27 mouse cellular contexts compared by ENCODE assay signal in the genomic region with DNA sequence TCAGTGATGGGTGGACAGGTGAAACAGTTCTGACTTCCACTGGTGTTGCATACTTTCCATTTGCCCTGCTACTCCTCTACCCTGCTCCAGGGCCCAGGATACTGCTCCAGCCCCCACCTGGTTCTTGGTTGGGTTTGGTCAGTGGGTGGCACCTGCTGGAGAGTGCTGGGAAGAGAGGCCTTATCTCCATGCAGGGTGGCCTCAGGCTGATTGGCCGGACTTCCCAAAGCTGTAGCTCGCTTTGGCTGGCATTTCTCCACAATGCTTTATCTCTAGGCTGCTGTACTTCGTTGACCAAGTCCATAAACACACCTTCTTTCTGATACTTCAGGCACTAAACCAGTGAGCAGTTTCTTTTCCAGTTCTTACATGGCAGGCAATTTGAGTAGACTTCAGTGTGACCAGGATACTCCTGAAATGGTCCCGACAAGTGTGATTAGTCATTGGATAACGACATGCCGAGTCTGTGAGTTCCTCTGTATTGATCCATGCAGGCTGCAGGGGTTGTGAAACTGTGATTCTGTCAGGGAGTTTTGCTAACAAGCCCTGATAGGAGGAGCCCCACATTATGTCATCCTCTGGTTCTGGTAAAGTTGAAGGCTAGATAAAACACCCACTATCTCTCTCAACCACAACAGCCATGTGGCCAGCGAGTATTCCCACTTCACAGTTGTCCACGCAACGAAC. TPM values are rescaled to one million over a fixed set of nuclear protein-coding genes. Genes with fewer than 3 reads are reported as not detected.
DNase-seq lines count a peak whose midpoint lies in the region; ATAC-seq lines count a peak whose summit lies in the region.
"Had no signal": no experiment of that assay in that cellular context is flagged by ENCODE, and none has a peak within 500 bp of the region (broad histone marks: within the 10 kb centered on the region; RNA-seq: fewer than 3 reads in every experiment).

No protein-coding gene starts in this region.

- peak; percentile 64 for DNase-seq in heart, adult 11 months
- DNase-seq in heart, adult 18-20 months, result no peak
- DNase-seq in liver, embryonic 13.5 days, result no peak
- DNase-seq in layer of hippocampus, adult 18-20 months (ENCODE audit: low spot score in 2 of 2), result no peak
- no peak for DNase-seq in layer of hippocampus, adult 9-10 months (ENCODE audit: low spot score)
- no peak for DNase-seq in urinary bladder, postnatal 25 days (ENCODE audit: low spot score)
- DNase-seq: adrenal gland, postnatal 25 days; cerebellum, adult 8-10 months; cerebellum, postnatal 36 days; heart, adult 2 months; heart, postnatal 14 days; lung, adult 18-20 months; lung, postnatal 14 days; retina, postnatal 1 day; thymus, adult 2 months; thymus, postnatal 4 days had no signal

- H3K36me3 ChIP-seq in liver, embryonic 13.5 days, result no peaks in the 10 kb centered on the region
- H3K36me3 ChIP-seq in kidney, embryonic 15.5 days, result no peaks in the 10 kb centered on the region
- H3K36me3 ChIP-seq: embryonic facial prominence, embryonic 15.5 days; heart, embryonic 13.5 days; limb, embryonic 10.5 days; midbrain, embryonic 13.5 days; neural tube, embryonic 13.5 days had no signal

- 14% methylated on average over 9 of the region's 9 CpGs for WGBS in liver, embryonic 13.5 days (ENCODE audit: insufficient replicate concordance)
- WGBS in kidney, embryonic 15.5 days, result 61% methylated on average over 9 of the region's 9 CpGs

- H3K9ac ChIP-seq in liver, embryonic 13.5 days, result no peak overlapping the region
- no peak overlapping the region for H3K9ac ChIP-seq in kidney, embryonic 15.5 days
- H3K9ac ChIP-seq: embryonic facial prominence, embryonic 15.5 days; heart, embryonic 13.5 days; midbrain, embryonic 13.5 days; neural tube, embryonic 13.5 days had no signal

- no peak overlapping the region for H3K4me2 ChIP-seq in liver, embryonic 13.5 days
- no peak overlapping the region for H3K4me2 ChIP-seq in kidney, embryonic 15.5 days
- H3K4me2 ChIP-seq: embryonic facial prominence, embryonic 15.5 days; heart, embryonic 13.5 days; midbrain, embryonic 13.5 days; neural tube, embryonic 13.5 days had no signal

- ATAC-seq in liver, embryonic 13.5 days (ENCODE audit: low read depth), result peak; percentile 76
- ATAC-seq in megakaryocyte-erythroid progenitor cell, adult 5-6 weeks (replicated peaks; ENCODE audit: low FRiP score, low TSS enrichment, poor library complexity, severe bottlenecking), result peak; percentile 57; the same call in 1 of the 2 replicates
- ATAC-seq in kidney, embryonic 15.5 days (replicated peaks; ENCODE audit: low FRiP score), result no peak
- ATAC-seq: forebrain, embryonic 14.5 days; midbrain, embryonic 13.5 days had no signal

- no peaks in the 10 kb centered on the region for H3K9me3 ChIP-seq in liver, embryonic 13.5 days (replicated peaks)
- H3K9me3 ChIP-seq in kidney, embryonic 15.5 days (replicated peaks), result no peaks in the 10 kb centered on the region
- H3K9me3 ChIP-seq: embryonic facial prominence, embryonic 15.5 days; heart, embryonic 13.5 days; limb, embryonic 10.5 days; midbrain, embryonic 13.5 days; neural tube, embryonic 13.5 days had no signal

- H3K4me3 ChIP-seq in liver, embryonic 13.5 days (replicated peaks), result no peak overlapping the region
- no peak overlapping the region for H3K4me3 ChIP-seq in kidney, embryonic 15.5 days (replicated peaks)
- H3K4me3 ChIP-seq: embryonic facial prominence, embryonic 15.5 days; heart, adult 2 months; heart, embryonic 13.5 days; limb, embryonic 10.5 days; midbrain, embryonic 13.5 days; neural tube, embryonic 13.5 days had no signal

- no peaks in the 10 kb centered on the region for H3K27me3 ChIP-seq in liver, embryonic 13.5 days
- no peaks in the 10 kb centered on the region for H3K27me3 ChIP-seq in kidney, embryonic 15.5 days
- H3K27me3 ChIP-seq: embryonic facial prominence, embryonic 15.5 days; heart, embryonic 13.5 days; midbrain, embryonic 13.5 days; neural tube, embryonic 13.5 days had no signal

- H3K4me1 ChIP-seq in liver, embryonic 13.5 days (replicated peaks), result peaks cover 11% of the 10 kb centered on the region; the same call in 1 of the 2 replicates
- H3K4me1 ChIP-seq in kidney, embryonic 15.5 days, result no peaks in the 10 kb centered on the region
- H3K4me1 ChIP-seq: embryonic facial prominence, embryonic 15.5 days; midbrain, embryonic 13.5 days; neural tube, embryonic 13.5 days had no signal

- peak overlapping the region; percentile 47; the same call in 1 of the 2 replicates for H3K27ac ChIP-seq in liver, embryonic 13.5 days
- no peak overlapping the region for H3K27ac ChIP-seq in kidney, embryonic 15.5 days
- H3K27ac ChIP-seq: embryonic facial prominence, embryonic 15.5 days; heart, adult 2 months; heart, embryonic 13.5 days; kidney, postnatal 0 days; limb, embryonic 10.5 days; midbrain, embryonic 13.5 days; neural tube, embryonic 13.5 days had no signal

RNA-seq across cellular contexts. Expression of gene Nr5a2, which starts 50.1 kb away (rescaled TPM):
- total RNA-seq in heart, adult 18-20 months (2021), result under 1 TPM; 0.07 to 0.46 TPM
- polyA plus RNA-seq in liver, embryonic 13.5 days (2015; fragmentation: Nextera tagmentation; extraction: Ambion mirVana), result 1.4 and 2.6 TPM in 2 replicates
- total RNA-seq in megakaryocyte-erythroid progenitor cell, adult 5-6 weeks (2014; fragmentation: Nextera tagmentation), result not detected in 2 replicates
- not detected in 2 replicates for total RNA-seq in megakaryocyte-erythroid progenitor cell, adult 5-6 weeks (2017)
- total RNA-seq in layer of hippocampus, adult 18-20 months (2021), result not detected
- 0.75 and 0.86 TPM in 2 replicates for polyA plus RNA-seq in kidney, embryonic 15.5 days (2015; fragmentation: Nextera tagmentation; extraction: Ambion mirVana)
- total RNA-seq: layer of hippocampus, postnatal 25 days; megakaryocyte, adult 5-6 weeks had no signal
